Mouse (Mus musculus) kidney, adult 10 weeks (tissue): ENCODE measurements around the gene Kdsr. TPM values are rescaled to one million over a fixed set of nuclear protein-coding genes. Genes with fewer than 3 reads are reported as not detected.

ENCODE experiments used
- polyA plus RNA-seq: library from polyadenylated mRNA; stranded (reverse); fragments of 350-450 nt; fragmentation: Illumina TruSeq; extraction: RNeasy Lipid Tissue Mini Kit (QIAGEN cat#74804); gene quantifications from one replicate; pipeline ENCODE4 v1.2.3, GENCODE M21; 2014; ENCODE audit warnings: low read depth, low replicate concordance

Kdsr gene
- 14.9 TPM for polyA plus RNA-seq

DNA sequence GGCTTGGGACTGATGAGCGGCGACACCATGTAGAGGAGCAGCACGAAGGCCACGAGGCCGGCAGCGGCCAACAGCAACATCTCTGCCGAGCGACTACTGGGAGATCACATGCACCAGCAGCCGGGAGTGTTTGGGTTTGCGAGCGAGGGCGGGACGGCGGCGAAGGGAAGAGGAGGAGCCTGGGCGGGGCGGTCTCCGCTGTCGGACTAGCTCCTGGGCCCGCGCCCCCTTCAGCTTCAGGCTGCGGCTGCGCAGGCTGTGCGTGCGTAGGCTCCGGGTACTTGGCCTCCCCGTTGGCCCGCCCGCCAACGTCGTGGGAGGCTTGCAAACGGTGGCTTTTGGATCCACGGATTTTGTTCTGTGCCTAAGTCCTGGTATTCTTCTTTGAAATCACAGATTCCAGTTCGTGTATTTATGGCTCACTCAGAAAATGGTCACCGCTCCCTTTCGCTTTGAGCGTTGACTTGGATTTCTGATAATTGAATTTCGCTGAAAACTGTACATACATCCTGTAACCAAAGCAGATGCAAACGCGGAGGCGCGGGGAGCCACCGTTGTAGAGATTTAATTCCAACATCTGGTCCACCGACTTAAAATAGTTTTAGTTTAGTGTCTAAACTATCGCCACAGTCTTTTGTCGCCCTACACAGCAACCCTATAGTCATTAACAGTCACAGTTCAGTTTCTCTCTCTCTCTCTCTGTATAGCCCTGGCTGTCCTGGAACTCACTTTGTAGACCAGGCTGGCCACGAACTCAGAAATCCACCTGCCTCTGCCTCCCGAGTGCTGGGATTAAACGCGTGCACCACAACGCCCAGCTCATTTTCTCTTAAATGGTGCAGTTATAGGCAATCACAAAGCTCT, at the start of gene Kdsr:
Gene Kdsr, minus strand, starts transcription at position 156 of the 864 bp plus-strand sequence.

DNA sequence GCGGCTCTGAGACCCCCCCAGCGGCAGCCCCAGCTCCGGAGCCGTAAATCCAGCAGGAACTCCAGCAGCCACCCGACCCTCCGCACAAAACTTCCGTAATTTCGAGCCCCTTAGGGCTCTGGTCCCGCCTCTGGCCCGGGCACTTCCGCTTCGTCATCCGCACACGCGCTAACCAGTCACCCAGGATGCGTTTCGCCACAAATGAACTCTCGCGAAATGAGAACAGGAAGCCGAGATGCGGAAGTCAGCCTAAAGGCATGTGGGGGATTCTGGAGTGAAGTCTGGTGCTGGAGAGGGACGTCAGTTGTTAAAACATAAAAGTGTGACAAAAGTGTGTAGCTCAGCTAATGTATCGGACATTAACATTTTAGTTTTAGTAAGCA, 37.0 kb upstream of the Kdsr start, which contains the start of gene Vps4b:
Gene Vps4b, minus strand, starts transcription at position 187 of the 383 bp plus-strand sequence.

DNA sequence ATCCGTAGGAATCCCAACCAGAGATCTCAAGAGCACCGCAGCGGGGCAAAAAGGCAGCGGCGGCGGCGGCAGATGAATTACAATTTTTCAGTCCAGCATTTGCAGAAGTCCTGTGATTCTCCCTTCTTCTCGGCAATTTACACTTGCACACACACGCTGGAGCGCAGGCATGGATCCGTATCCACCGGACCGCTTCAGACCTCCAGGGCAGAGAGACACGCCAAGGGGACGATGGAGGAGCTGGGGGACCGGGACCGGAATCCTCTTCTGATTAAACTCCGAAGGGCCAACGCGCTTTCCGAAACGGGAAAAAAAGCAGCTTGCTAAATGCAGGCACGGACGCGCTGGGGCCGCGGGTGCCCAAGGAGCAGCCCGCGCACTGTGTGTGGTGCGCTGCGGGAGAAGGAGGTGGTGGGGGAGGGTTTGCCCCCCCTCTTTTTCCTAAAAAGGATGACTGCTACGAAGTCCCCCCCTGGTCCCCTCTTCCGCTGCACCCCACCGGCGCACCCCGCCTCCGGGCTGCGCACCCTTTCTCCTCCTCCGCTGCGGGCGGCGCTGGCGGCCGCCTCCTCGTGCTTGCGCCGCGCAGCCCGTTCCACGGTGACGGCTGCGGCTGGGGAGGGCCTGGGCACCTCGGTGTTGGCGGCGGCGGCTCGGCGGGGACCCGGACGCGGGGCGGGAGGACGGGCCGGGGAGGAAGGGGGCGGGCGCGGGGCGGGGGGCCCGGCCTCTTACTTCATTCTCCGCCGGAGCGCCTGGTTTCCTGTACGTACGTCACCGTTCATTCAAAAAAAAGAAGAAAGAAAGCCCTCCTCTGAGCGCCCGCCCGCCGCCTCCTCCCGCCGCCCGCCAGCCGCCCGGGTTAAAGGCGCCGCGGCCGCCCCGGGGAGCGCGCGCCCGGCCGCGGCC, 45.7 kb downstream of the Kdsr start, which contains the start of gene Bcl2:
Gene Bcl2, minus strand, starts transcription at position 654 of the 909 bp plus-strand sequence.

Other genes with a start within 250 kb of the Kdsr start
- gene Bcl2, start 45.5 kb downstream of the Kdsr start, polyA plus RNA-seq = 12.7 TPM
- 134 TPM for gene Vps4b, start 37.0 kb upstream of the Kdsr start, polyA plus RNA-seq
- 1.1 TPM for gene Serpinb5, start 101.4 kb upstream of the Kdsr start, polyA plus RNA-seq
- not detected for gene Serpinb12, start 174.7 kb upstream of the Kdsr start, polyA plus RNA-seq
- not detected for gene Serpinb13, start 221.3 kb upstream of the Kdsr start, polyA plus RNA-seq